Mouse (Mus musculus) E14TG2a.4 (cell line): ENCODE data around the gene Ppm1j.
"Not testable (repeated sequence)": the region's sequence is repeated elsewhere in the genome, so short reads cannot be mapped to it uniquely, and the experiment has no call there.

Experiments used
- H3K27me3 ChIP-seq: 2 replicates; pipeline ENCODE4 v1.6.1; 2014; ENCODE audit warnings: low read length, control low read depth; ENCODE audit not compliant: insufficient read depth
- H3K36me3 ChIP-seq: 2 replicates; pipeline ENCODE4 v1.6.1; 2014; ENCODE audit warnings: low read length, control low read depth; ENCODE audit not compliant: insufficient read depth
- H3K4me1 ChIP-seq: replicated peaks from 2 replicates; pipeline ENCODE4 v1.6.1; 2014; ENCODE audit warnings: low read depth, low read length, control low read depth
- H3K4me3 ChIP-seq: replicated peaks from 2 replicates; pipeline ENCODE4 v1.5.1; 2014; ENCODE audit warnings: mild to moderate bottlenecking, low read length
- H3K9me3 ChIP-seq: 2 replicates; pipeline ENCODE4 v1.6.1; 2014; ENCODE audit warnings: low read length, control low read depth
- CTCF ChIP-seq: conservative IDR thresholded peaks from 2 replicates; pipeline ENCODE4 v1.5.1; 2014; ENCODE audit warnings: low read length
- NANOG ChIP-seq: IDR thresholded peaks from 2 replicates; pipeline ENCODE4 v1.6.1; 2014; ENCODE audit warnings: borderline replicate concordance, low read length, mixed read lengths
- POU5F1 ChIP-seq: IDR thresholded peaks from 2 replicates; pipeline ENCODE4 v1.6.1; 2014; ENCODE audit warnings: low read length, borderline replicate concordance

The Ppm1j gene

GRCm38 (mm10) chr3:104758869-104759268 is 22.0 kb upstream of the Ppm1j start:
- H3K36me3 ChIP-seq = no peaks in the 10 kb centered on the region
- H3K27me3 ChIP-seq = peaks cover 41% of the 10 kb centered on the region
- peak overlapping the region; percentile 20; the same call in 1 of the 2 replicates for H3K4me3 ChIP-seq
- H3K4me1 ChIP-seq = peaks cover 21% of the 10 kb centered on the region
- no peaks in the 10 kb centered on the region for H3K9me3 ChIP-seq
- TF ChIP-seq CTCF = no peak
- no peak for TF ChIP-seq POU5F1
- no peak for TF ChIP-seq NANOG

- Histone ChIP-seq H3K27me3 (peaks cover 31% of the 10 kb centered on the region), H3K4me1 (peaks cover 27% of the 10 kb centered on the region)
- H3K4me3 ChIP-seq, H3K36me3 ChIP-seq, H3K9me3 ChIP-seq: not testable (repeated sequence)
These were observed 18.6 kb upstream of the Ppm1j start for GRCm38 (mm10) chr3:104762103-104762863.

- Histone ChIP-seq H3K4me3 (no peak overlapping the region), H3K36me3 (no peaks in the 10 kb centered on the region), H3K4me1 (peaks cover 17% of the 10 kb centered on the region), H3K9me3 (no peaks in the 10 kb centered on the region), H3K27me3 (peaks cover 14% of the 10 kb centered on the region)
- TF ChIP-seq NANOG = no peak
- TF ChIP-seq POU5F1 = no peak
- TF ChIP-seq CTCF = peak; percentile 89
These were observed 15.8 kb upstream of the Ppm1j start for GRCm38 (mm10) chr3:104765021-104765420.

- TF ChIP-seq POU5F1 (no peak), CTCF (no peak), NANOG (no peak)
- Histone ChIP-seq H3K36me3 (no peaks in the 10 kb centered on the region), H3K4me3 (no peak overlapping the region), H3K27me3 (peaks cover 3% of the 10 kb centered on the region; the same call in 1 of the 2 replicates), H3K9me3 (no peaks in the 10 kb centered on the region), H3K4me1 (peaks cover 18% of the 10 kb centered on the region)
These were observed 13.7 kb upstream of the Ppm1j start for GRCm38 (mm10) chr3:104767141-104767540.

- Histone ChIP-seq H3K9me3 (no peaks in the 10 kb centered on the region), H3K36me3 (no peaks in the 10 kb centered on the region), H3K4me3 (no peak overlapping the region), H3K4me1 (peaks cover 24% of the 10 kb centered on the region), H3K27me3 (peaks cover 9% of the 10 kb centered on the region)
- TF ChIP-seq CTCF = no peak
- no peak for TF ChIP-seq NANOG
- TF ChIP-seq POU5F1 = no peak
These were observed 13.1 kb upstream of the Ppm1j start for GRCm38 (mm10) chr3:104767716-104768115.

GRCm38 (mm10) chr3:104769135-104769534 is 11.7 kb upstream of the Ppm1j start:
- Histone ChIP-seq H3K4me3 (no peak overlapping the region), H3K4me1 (peaks cover 38% of the 10 kb centered on the region), H3K9me3 (no peaks in the 10 kb centered on the region), H3K27me3 (peaks cover 19% of the 10 kb centered on the region), H3K36me3 (no peaks in the 10 kb centered on the region)
- no peak for TF ChIP-seq CTCF
- TF ChIP-seq POU5F1 = no peak
- TF ChIP-seq NANOG = no peak

- H3K4me1 ChIP-seq = peaks cover 41% of the 10 kb centered on the region
- no peaks in the 10 kb centered on the region for H3K9me3 ChIP-seq
- peaks cover 25% of the 10 kb centered on the region for H3K27me3 ChIP-seq
- H3K36me3 ChIP-seq = no peaks in the 10 kb centered on the region
- no peak overlapping the region for H3K4me3 ChIP-seq
- no peak for TF ChIP-seq NANOG
- TF ChIP-seq CTCF = peak; percentile 78
- no peak for TF ChIP-seq POU5F1
These were observed 10.8 kb upstream of the Ppm1j start for GRCm38 (mm10) chr3:104770035-104770434.

- H3K4me1 ChIP-seq = peaks cover 43% of the 10 kb centered on the region
- peaks cover 31% of the 10 kb centered on the region for H3K27me3 ChIP-seq
- no peak overlapping the region for H3K4me3 ChIP-seq
- H3K36me3 ChIP-seq = no peaks in the 10 kb centered on the region
- no peak for TF ChIP-seq CTCF
- TF ChIP-seq NANOG = no peak
- TF ChIP-seq POU5F1 = no peak
- H3K9me3 ChIP-seq = no peaks in the 10 kb centered on the region
These were observed 9.9 kb upstream of the Ppm1j start for GRCm38 (mm10) chr3:104770918-104771317.

- Histone ChIP-seq H3K4me1 (peaks cover 43% of the 10 kb centered on the region), H3K4me3 (no peak overlapping the region), H3K9me3 (no peaks in the 10 kb centered on the region), H3K36me3 (no peaks in the 10 kb centered on the region), H3K27me3 (peaks cover 36% of the 10 kb centered on the region)
- TF ChIP-seq NANOG (no peak), POU5F1 (no peak), CTCF (no peak)
These were observed 9.4 kb upstream of the Ppm1j start for GRCm38 (mm10) chr3:104771460-104771859.
